Mouse (Mus musculus) olfactory bulb, adult 2 months (tissue): ENCODE data around the gene Cpne2.

Experiments
- CTCF ChIP-seq: fragments of 200-500 bp; IDR thresholded peaks from 2 replicates; pipeline ENCODE4 v1.5.1; 2012; ENCODE audit warnings: low read depth, mild to moderate bottlenecking, low read length, moderate library complexity; ENCODE audit not compliant: insufficient read depth
- POLR2A ChIP-seq: fragments of 200-500 bp; IDR thresholded peaks from 2 replicates; pipeline ENCODE4 v1.6.1; 2012; ENCODE audit warnings: mild to moderate bottlenecking, low read depth, low read length, moderate library complexity; ENCODE audit not compliant: insufficient read depth

- TF ChIP-seq CTCF (no peak), POLR2A (no peak)
Observed at GRCm38 (mm10) chr8:94485288-94485687, 47.5 kb upstream of the Cpne2 start.
